Mouse (Mus musculus) small intestine, adult 2 months (tissue): ENCODE results near the gene Ext2.

Experiments used
- CTCF ChIP-seq: fragments of 200-500 bp; IDR thresholded peaks from 2 replicates; pipeline ENCODE4 v1.5.1; 2012; ENCODE audit warnings: low read depth, mild to moderate bottlenecking, control low read depth, inconsistent platforms, low read length, moderate library complexity, mixed read lengths; ENCODE audit not compliant: insufficient replicate concordance, insufficient read length; ENCODE audit errors: extremely low read depth
- POLR2A ChIP-seq: fragments of 200-500 bp; IDR thresholded peaks from 2 replicates; pipeline ENCODE4 v1.6.1; 2012; ENCODE audit warnings: low read depth, mild to moderate bottlenecking, control low read depth, inconsistent platforms, low read length, moderate library complexity

GRCm38 (mm10) chr2:93719792-93720675, 102.3 kb downstream of the Ext2 start:
- no peak for TF ChIP-seq CTCF
- no peak for TF ChIP-seq POLR2A
